ENCODE assay signal across 11 mouse cellular contexts in the genomic region with DNA sequence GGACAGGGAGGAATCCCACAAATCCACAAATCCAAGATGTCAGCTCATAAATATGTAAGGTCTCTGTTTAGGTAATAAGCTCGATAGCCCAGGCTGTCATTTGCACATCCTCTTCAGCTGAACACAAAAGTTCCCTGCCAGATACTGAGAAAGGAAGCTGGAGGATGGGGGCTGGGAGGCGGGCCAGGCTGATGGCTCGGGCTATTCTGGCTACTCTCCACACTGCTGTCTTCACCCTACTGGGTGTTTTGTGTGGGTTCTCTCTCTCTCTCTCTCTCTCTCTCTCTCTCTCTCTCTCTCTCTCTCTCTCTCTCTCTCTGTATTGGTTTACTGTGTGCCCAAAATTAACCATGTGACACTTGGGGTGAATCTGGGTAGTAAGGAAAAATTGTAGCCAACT.
DNase-seq lines count a peak whose midpoint lies in the region; ATAC-seq and TF ChIP-seq lines count a peak whose summit lies in the region.
"Had no signal": no experiment of that assay in that cellular context is flagged by ENCODE, and none has a peak within 500 bp of the region (broad histone marks: within the 10 kb centered on the region; RNA-seq: fewer than 3 reads in every experiment).

No protein-coding gene starts in this region.

- no peaks in the 10 kb centered on the region for H3K27me3 ChIP-seq in hindbrain, embryonic 16.5 days (replicated peaks; ENCODE audit: control insufficient read depth, insufficient read depth, low read length)
- H3K27me3 ChIP-seq in hindbrain, embryonic 11.5 days (ENCODE audit: control insufficient read depth, insufficient read depth, low read length): no peaks in the 10 kb centered on the region
- no peaks in the 10 kb centered on the region for H3K27me3 ChIP-seq in heart, embryonic 11.5 days (ENCODE audit: control insufficient read depth, insufficient read depth, low read length)
- no peaks in the 10 kb centered on the region for H3K27me3 ChIP-seq in midbrain, postnatal 0 days (ENCODE audit: insufficient read depth, low read length)

- H3K36me3 ChIP-seq in hindbrain, embryonic 16.5 days (ENCODE audit: control insufficient read depth, insufficient read depth, low read length): no peaks in the 10 kb centered on the region
- no peaks in the 10 kb centered on the region for H3K36me3 ChIP-seq in hindbrain, embryonic 11.5 days (ENCODE audit: control insufficient read depth, insufficient read depth, low read length)
- no peaks in the 10 kb centered on the region for H3K36me3 ChIP-seq in heart, embryonic 11.5 days (ENCODE audit: control insufficient read depth, insufficient read depth, low read length)
- H3K36me3 ChIP-seq in midbrain, postnatal 0 days (ENCODE audit: insufficient read depth, low read length): no peaks in the 10 kb centered on the region
- H3K36me3 ChIP-seq: liver, embryonic 12.5 days had no signal

- H3K4me2 ChIP-seq in hindbrain, embryonic 16.5 days (ENCODE audit: low read length): no peak overlapping the region
- H3K4me2 ChIP-seq in hindbrain, embryonic 11.5 days (replicated peaks; ENCODE audit: low read depth, low read length): no peak overlapping the region
- no peak overlapping the region for H3K4me2 ChIP-seq in heart, embryonic 11.5 days
- no peak overlapping the region for H3K4me2 ChIP-seq in midbrain, postnatal 0 days (ENCODE audit: low read depth, low read length, poor library complexity, severe bottlenecking)
- H3K4me2 ChIP-seq: liver, embryonic 12.5 days had no signal

- H3K9ac ChIP-seq in hindbrain, embryonic 16.5 days (ENCODE audit: low read depth, low read length): no peak overlapping the region
- no peak overlapping the region for H3K9ac ChIP-seq in hindbrain, embryonic 11.5 days (ENCODE audit: low read depth, low read length)
- H3K9ac ChIP-seq in heart, embryonic 11.5 days (ENCODE audit: low read depth, low read length): no peak overlapping the region
- H3K9ac ChIP-seq in midbrain, postnatal 0 days (replicated peaks; ENCODE audit: low read length, poor library complexity, severe bottlenecking): no peak overlapping the region
- H3K9ac ChIP-seq: liver, embryonic 12.5 days had no signal

- 15% methylated on average over 2 of the region's 3 CpGs for WGBS in hindbrain, embryonic 16.5 days
- 43% methylated on average over 3 of the region's 3 CpGs for WGBS in hindbrain, embryonic 11.5 days
- WGBS in heart, embryonic 11.5 days (ENCODE audit: insufficient replicate concordance): 18% methylated on average over 3 of the region's 3 CpGs
- WGBS in midbrain, postnatal 0 days: 38% methylated on average over 3 of the region's 3 CpGs

- TF ChIP-seq CTCF in midbrain, postnatal 0 days (IDR thresholded peaks at IDR 0.05): no peak

- no peaks in the 10 kb centered on the region for H3K9me3 ChIP-seq in hindbrain, embryonic 16.5 days (ENCODE audit: control insufficient read depth, low read length)
- no peaks in the 10 kb centered on the region for H3K9me3 ChIP-seq in hindbrain, embryonic 11.5 days (ENCODE audit: control insufficient read depth, low read length)
- no peaks in the 10 kb centered on the region for H3K9me3 ChIP-seq in heart, embryonic 11.5 days (replicated peaks; ENCODE audit: control insufficient read depth, low read length)
- no peaks in the 10 kb centered on the region for H3K9me3 ChIP-seq in midbrain, postnatal 0 days (ENCODE audit: low read length)
- H3K9me3 ChIP-seq: liver, embryonic 12.5 days had no signal

- no peak for DNase-seq in hindbrain, embryonic 11.5 days (ENCODE audit: low spot score)
- peak; percentile 35 to 57 for DNase-seq in right cerebral cortex, postnatal 10 days (ENCODE audit: low spot score in 2 of 2)
- no peak for DNase-seq in right cerebral cortex, postnatal 36 days (ENCODE audit: low spot score in 2 of 2)
- DNase-seq in midbrain, postnatal 0 days (ENCODE audit: low spot score): peak; percentile 31
- no peak for DNase-seq in urinary bladder, postnatal 25 days (ENCODE audit: low spot score)
- DNase-seq in gastrocnemius, postnatal 4 days (ENCODE audit: low spot score in 2 of 2): no peak
- DNase-seq: adrenal gland, postnatal 36 days had no signal

- H3K4me3 ChIP-seq in hindbrain, embryonic 16.5 days (ENCODE audit: low read length): no peak overlapping the region
- no peak overlapping the region for H3K4me3 ChIP-seq in hindbrain, embryonic 11.5 days (ENCODE audit: low read depth, low read length)
- H3K4me3 ChIP-seq in heart, embryonic 11.5 days (ENCODE audit: low read depth, low read length): no peak overlapping the region
- H3K4me3 ChIP-seq in midbrain, postnatal 0 days (ENCODE audit: low read depth, low read length): no peak overlapping the region
- H3K4me3 ChIP-seq: liver, embryonic 12.5 days had no signal

- H3K27ac ChIP-seq in hindbrain, embryonic 16.5 days (ENCODE audit: low read depth, low read length): no peak overlapping the region
- no peak overlapping the region for H3K27ac ChIP-seq in hindbrain, embryonic 11.5 days (ENCODE audit: low read depth, low read length)
- H3K27ac ChIP-seq in heart, embryonic 11.5 days (ENCODE audit: low read depth, low read length): 0 out of 2 replicates have a peak overlapping the region, but pooled peaks have one; percentile 29
- no peak overlapping the region for H3K27ac ChIP-seq in midbrain, postnatal 0 days (ENCODE audit: low read depth, low read length)
- H3K27ac ChIP-seq: liver, embryonic 12.5 days had no signal

- ATAC-seq in hindbrain, embryonic 16.5 days: peak; percentile 56
- no peak; the same call in 1 of the 2 replicates for ATAC-seq in hindbrain, embryonic 11.5 days (ENCODE audit: low FRiP score)
- no peak; the same call in 1 of the 2 replicates for ATAC-seq in heart, embryonic 11.5 days (replicated peaks; ENCODE audit: insufficient number of reproducible peaks, low FRiP score, low TSS enrichment)
- ATAC-seq in midbrain, postnatal 0 days (ENCODE audit: low FRiP score): no peak
- ATAC-seq: intestine, embryonic 16.5 days; liver, embryonic 12.5 days had no signal

- peaks cover 12% of the 10 kb centered on the region for H3K4me1 ChIP-seq in hindbrain, embryonic 16.5 days (ENCODE audit: control insufficient read depth, insufficient read depth, low read depth, low read length)
- H3K4me1 ChIP-seq in hindbrain, embryonic 11.5 days (replicated peaks; ENCODE audit: control insufficient read depth, insufficient read depth, low read length): no peaks in the 10 kb centered on the region; the same call in 1 of the 2 replicates
- H3K4me1 ChIP-seq in heart, embryonic 11.5 days (ENCODE audit: control insufficient read depth, insufficient read depth, low read length): peaks cover 42% of the 10 kb centered on the region
- H3K4me1 ChIP-seq in midbrain, postnatal 0 days (ENCODE audit: insufficient read depth, low read length): peaks cover 5% of the 10 kb centered on the region; the same call in 1 of the 2 replicates

Comparison
In these comparisons a context has a peak if more than half of its experiments do, and no peak if none do; other contexts are left out.
1. DNase-seq: peak in right cerebral cortex, postnatal 10 days (2 of 2) and midbrain, postnatal 0 days (single experiment); none in hindbrain, embryonic 11.5 days (single experiment), right cerebral cortex, postnatal 36 days (0 of 2), urinary bladder, postnatal 25 days (single experiment) and gastrocnemius, postnatal 4 days (0 of 2).